Mouse (Mus musculus): ENCODE results near the gene Taz. TPM values are rescaled to one million over a fixed set of nuclear protein-coding genes. Genes with fewer than 3 reads are reported as not detected.

Taz gene
- polyA plus RNA-seq, 2 experiments from 2014 or later: 54.0 to 68.6 TPM

GRCm38 (mm10) chrX:74281041-74281731 lies 526 bp upstream of the Taz start:
- ATAC-seq: no peak

- ATAC-seq: peak; percentile 78
Measured at GRCm38 (mm10) chrX:74282395-74283091, 831 bp downstream of the Taz start.

GRCm38 (mm10) chrX:74283092-74283437 lies 1.4 kb downstream of the Taz start:
- ATAC-seq: no peak

DNA sequence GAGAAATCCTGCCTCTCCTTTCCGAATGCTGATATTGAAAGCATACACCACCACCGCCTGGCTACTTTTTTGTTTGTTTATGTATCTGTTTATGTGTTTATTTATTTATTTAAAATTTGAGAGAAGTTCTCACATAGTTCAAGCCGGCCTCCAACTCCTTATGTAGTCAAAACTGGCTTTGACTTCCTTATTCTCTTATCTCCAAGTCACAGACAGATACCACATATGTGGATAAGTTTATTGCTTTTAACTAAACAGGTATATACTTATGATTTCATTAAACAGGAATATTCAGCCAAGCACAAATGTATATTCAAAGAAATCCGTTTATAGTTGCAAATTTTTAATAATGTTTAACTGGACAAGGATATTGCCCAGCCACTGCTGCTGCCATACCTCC lies 11.7 kb downstream of the Taz start:
- no peak for ATAC-seq

DNA sequence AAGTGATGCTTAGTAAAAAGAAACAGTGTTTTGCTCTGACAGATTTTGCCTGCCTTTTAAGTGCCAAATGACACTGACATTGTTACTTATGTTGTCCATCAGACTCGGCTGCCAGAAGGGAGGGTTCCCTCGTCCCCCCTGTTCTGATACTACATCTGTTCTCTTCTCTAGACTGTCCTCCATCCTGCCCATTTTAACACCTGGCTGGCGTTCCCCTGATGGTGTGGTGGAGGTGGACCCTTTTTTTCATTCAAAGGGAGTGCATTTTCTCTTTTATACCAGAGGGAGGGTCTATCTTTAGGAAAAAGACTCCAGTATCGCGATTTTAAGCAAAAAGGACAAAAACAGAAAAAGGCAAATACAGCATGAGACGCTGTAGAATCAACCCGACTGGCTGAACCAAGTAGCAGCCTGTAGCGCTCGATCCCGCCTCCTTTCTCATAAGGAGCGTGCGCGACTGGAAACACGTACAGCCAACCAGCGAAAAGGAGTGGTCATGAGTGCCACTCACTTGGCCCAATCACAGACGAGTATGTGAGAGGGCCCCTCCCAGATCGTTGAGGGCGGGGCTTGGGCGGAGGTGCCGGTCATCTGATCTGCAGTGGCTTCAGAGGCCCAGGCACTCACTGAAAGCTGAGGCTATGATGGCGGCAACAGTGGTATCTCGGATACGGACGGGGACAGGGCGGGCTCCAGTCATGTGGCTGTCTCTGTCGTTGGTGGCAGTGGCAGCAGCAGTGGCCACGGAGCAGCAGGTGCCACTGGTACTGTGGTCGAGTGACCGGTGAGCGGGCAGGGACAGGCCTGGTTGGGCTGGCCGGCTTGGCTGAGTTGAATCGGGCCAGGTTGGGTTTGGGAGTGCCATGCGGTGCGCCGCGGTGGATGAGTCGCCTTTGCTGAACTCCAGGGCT lies 15.1 kb downstream of the Taz start, which contains the start of gene Atp6ap1:
Gene Atp6ap1, plus strand, starts transcription at position 560 of the 911 bp plus-strand sequence.
- peak; percentile 99 for ATAC-seq

DNA sequence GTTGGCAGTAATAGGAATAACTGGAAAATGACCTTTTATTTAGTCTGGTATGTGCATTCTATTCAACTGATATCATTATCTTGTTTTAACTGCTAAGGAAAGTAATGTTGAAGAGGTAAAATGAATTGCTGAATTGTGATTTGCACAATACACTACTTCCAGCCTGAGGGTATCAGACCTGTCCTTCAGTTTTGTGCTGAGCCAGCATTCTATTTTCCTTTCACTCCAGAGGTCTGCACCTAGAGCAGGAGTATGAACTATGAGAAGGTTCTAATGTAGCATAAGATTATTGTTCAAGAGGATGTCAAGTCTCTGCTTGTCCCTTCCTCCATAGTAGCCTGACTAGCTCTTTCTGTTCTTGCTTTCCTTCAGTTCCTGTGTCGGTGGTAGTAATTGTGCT lies 16.6 kb downstream of the Taz start:
- ATAC-seq: no peak

- ATAC-seq: no peak
Measured at GRCm38 (mm10) chrX:74299721-74300120, 18.0 kb downstream of the Taz start.

- peak; percentile 91 for ATAC-seq
Measured at GRCm38 (mm10) chrX:74304867-74305700, 23.4 kb downstream of the Taz start, which contains the start of gene Gdi1. Gdi1 (plus strand) TSS chrX:74304998.

GRCm38 (mm10) chrX:74312540-74313464 lies 31.1 kb downstream of the Taz start, which contains the start of gene Fam50a:
Fam50a (plus strand) TSS chrX:74313033.
- ATAC-seq: peak; percentile 98

- peak; percentile 77 for ATAC-seq
Measured at GRCm38 (mm10) chrX:74328725-74329161, 47.0 kb downstream of the Taz start, which contains the start of gene Plxna3. Plxna3 (plus strand) TSS chrX:74329066.

- ATAC-seq: no peak
Measured at GRCm38 (mm10) chrX:74329215-74329671, 47.5 kb downstream of the Taz start.

DNA sequence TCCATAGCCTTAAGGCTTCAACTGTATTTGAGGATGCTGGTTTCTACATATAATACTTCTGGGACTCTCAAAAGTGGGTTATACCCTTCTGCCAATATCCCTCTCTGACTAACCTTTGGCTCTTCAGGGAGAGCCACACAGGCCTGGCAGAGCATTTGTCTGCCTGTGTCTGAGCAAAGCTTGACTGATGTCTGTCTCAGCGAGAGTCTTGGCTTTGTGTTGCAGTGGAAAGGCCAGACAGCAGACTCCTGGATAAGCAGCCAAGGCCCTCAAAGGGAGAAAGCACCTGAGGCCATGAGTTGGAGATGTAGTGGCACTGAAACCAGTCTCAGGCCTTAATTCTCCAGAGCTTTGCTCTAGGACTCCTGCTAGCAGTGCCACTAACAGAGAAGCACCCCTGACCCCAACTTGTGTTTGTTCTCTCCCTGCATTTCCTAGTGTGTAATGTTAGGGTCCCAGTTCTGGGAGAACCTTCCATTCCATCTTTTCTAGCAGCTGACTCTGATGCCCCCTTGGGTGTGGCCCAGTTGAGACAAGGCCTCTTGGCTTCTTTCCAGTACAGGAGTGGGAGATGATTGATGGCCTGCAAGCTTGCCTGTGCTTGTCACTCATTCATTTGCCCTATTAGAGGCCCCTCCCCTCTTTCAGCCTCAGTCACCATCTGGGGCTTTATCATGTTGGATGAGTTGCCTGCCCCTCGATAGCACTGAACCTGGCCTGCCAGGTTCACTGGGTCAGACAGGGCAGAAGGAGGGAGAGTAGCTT lies 48.6 kb downstream of the Taz start:
- ATAC-seq: no peak

Other genes with a start within 250 kb of the Taz start
- gene Opn1mw, start 154.4 kb upstream of the Taz start, polyA plus RNA-seq (2017; shearing (Covaris generic)): not detected
- 10 to 100 TPM; 19.9 to 20.2 TPM for gene Mecp2, start 146.5 kb upstream of the Taz start, polyA plus RNA-seq (2017; shearing (Covaris generic))
- not detected for gene Tex28, start 114.1 kb upstream of the Taz start, polyA plus RNA-seq (2017; shearing (Covaris generic))
- 1 to 10 TPM; 2.9 to 3.1 TPM for gene Tktl1, start 104.7 kb upstream of the Taz start, polyA plus RNA-seq (2017; shearing (Covaris generic))
- 100 to 1,000 TPM; 199 to 249 TPM for gene Flna, start 32.1 kb upstream of the Taz start, polyA plus RNA-seq (2017; shearing (Covaris generic))
- 10 to 100 TPM; 35.0 to 53.2 TPM for gene Emd, start 27.2 kb upstream of the Taz start, polyA plus RNA-seq (2017; shearing (Covaris generic))
- gene Rpl10, start 11.1 kb upstream of the Taz start, polyA plus RNA-seq (2017; shearing (Covaris generic)): 1,000 to 10,000 TPM in 1 of 2 experiments, 100 to 1,000 TPM in 1; 597 to 1,460 TPM
- 10 to 100 TPM; 23.0 to 31.1 TPM for gene Dnase1l1, start 425 bp downstream of the Taz start, polyA plus RNA-seq (2017; shearing (Covaris generic))
- 100 to 1,000 TPM; 165 to 225 TPM for gene Atp6ap1, start 15.2 kb downstream of the Taz start, polyA plus RNA-seq (2017; shearing (Covaris generic))
- gene Gdi1, start 23.1 kb downstream of the Taz start, polyA plus RNA-seq (2017; shearing (Covaris generic)): 100 to 1,000 TPM; 283 to 370 TPM
- gene Fam50a, start 31.1 kb downstream of the Taz start, polyA plus RNA-seq (2017; shearing (Covaris generic)): 10 to 100 TPM; 65.9 to 68.7 TPM
- 1 to 10 TPM; 3.2 to 7.9 TPM for gene Plxna3, start 47.2 kb downstream of the Taz start, polyA plus RNA-seq (2017; shearing (Covaris generic))
- 10 to 100 TPM; 60.3 to 62.7 TPM for gene Lage3, start 71.7 kb downstream of the Taz start, polyA plus RNA-seq (2017; shearing (Covaris generic))
- 10 to 100 TPM; 60.0 to 78.5 TPM for gene Ubl4a, start 91.3 kb downstream of the Taz start, polyA plus RNA-seq (2017; shearing (Covaris generic))
- 10 to 100 TPM; 21.5 to 34.2 TPM for gene Slc10a3, start 91.4 kb downstream of the Taz start, polyA plus RNA-seq (2017; shearing (Covaris generic))
- 10 to 100 TPM; 28.6 to 47.0 TPM for gene Fam3a, start 111.4 kb downstream of the Taz start, polyA plus RNA-seq (2017; shearing (Covaris generic))
- gene Ikbkg, start 111.4 kb downstream of the Taz start, polyA plus RNA-seq (2017; shearing (Covaris generic)): 10 to 100 TPM; 44.7 to 65.1 TPM
- gene G6pdx, start 147.3 kb downstream of the Taz start, polyA plus RNA-seq (2017; shearing (Covaris generic)): 10 to 100 TPM; 33.3 to 41.4 TPM
- gene Gm6880, start 199.5 kb downstream of the Taz start, polyA plus RNA-seq (2017; shearing (Covaris generic)): not detected

Measured in CD4-positive, CD25-positive, alpha-beta regulatory T cell, adult 4 months (primary cell).